Mouse (Mus musculus) testis, adult 2 months (tissue): ENCODE measurements around the gene Ccdc82.

Experiments used
- CTCF ChIP-seq: fragments of 200-500 bp; IDR thresholded peaks from 2 replicates; pipeline ENCODE4 v1.5.1; 2012; ENCODE audit warnings: low read depth, mild to moderate bottlenecking, inconsistent platforms, low read length, moderate library complexity; ENCODE audit not compliant: control insufficient read depth, insufficient read depth, insufficient replicate concordance
- POLR2A ChIP-seq: fragments of 200-500 bp; IDR thresholded peaks from 2 replicates; pipeline ENCODE4 v1.6.1; 2012; ENCODE audit warnings: low read depth, mild to moderate bottlenecking, inconsistent platforms, low read length, moderate library complexity; ENCODE audit not compliant: control insufficient read depth

- TF ChIP-seq CTCF (no peak), POLR2A (no peak)
These were observed 14.2 kb downstream of the Ccdc82 start for GRCm38 (mm10) chr9:13260980-13261379.
